Mouse (Mus musculus) embryonic facial prominence, embryonic 12.5 days (tissue): Measurements from ENCODE around the gene Psmc5. TPM values are rescaled to one million over a fixed set of nuclear protein-coding genes. Genes with fewer than 3 reads are reported as not detected.
A peak's percentile ranks its signal among the peaks of the same experiment; 100 is the strongest.
"Not testable (repeated sequence)": the region's sequence is repeated elsewhere in the genome, so short reads cannot be mapped to it uniquely, and the experiment has no call there.

ENCODE experiments used
- ATAC-seq: fragments of 200-750 bp; cut with Nextera tagmentation; 2 replicates; pipeline ENCODE4 v1.8.0; 2017; ENCODE audit not compliant: insufficient number of reproducible peaks, insufficient read depth, low FRiP score, low TSS enrichment
- H3K27ac ChIP-seq: fragments of 300-500 bp; sonication (generic); 2 replicates; pipeline ENCODE4 v1.5.1; 2016; ENCODE audit warnings: mild to moderate bottlenecking
- H3K27me3 ChIP-seq: fragments of 300-500 bp; sonication (generic); 2 replicates; pipeline ENCODE4 v1.6.1; 2016; ENCODE audit warnings: mild to moderate bottlenecking, moderate library complexity
- H3K36me3 ChIP-seq: fragments of 300-500 bp; sonication (generic); 2 replicates; pipeline ENCODE4 v1.6.1; 2016; ENCODE audit warnings: mild to moderate bottlenecking
- H3K4me1 ChIP-seq: fragments of 300-500 bp; sonication (generic); 2 replicates; pipeline ENCODE4 v1.6.1; 2016
- H3K4me2 ChIP-seq: fragments of 300-500 bp; sonication (generic); replicated peaks from 2 replicates; pipeline ENCODE4 v1.6.1; 2016; ENCODE audit warnings: mild to moderate bottlenecking, moderate library complexity
- H3K4me3 ChIP-seq: fragments of 300-500 bp; sonication (generic); 2 replicates; pipeline ENCODE4 v1.5.1; 2016; ENCODE audit warnings: mild to moderate bottlenecking
- H3K9ac ChIP-seq: fragments of 300-500 bp; sonication (generic); 2 replicates; pipeline ENCODE4 v1.6.1; 2016; ENCODE audit warnings: mild to moderate bottlenecking, moderate library complexity
- H3K9me3 ChIP-seq: fragments of 300-500 bp; sonication (generic); 2 replicates; pipeline ENCODE4 v1.6.1; 2016; ENCODE audit warnings: mild to moderate bottlenecking, moderate library complexity
- WGBS: fragments of 180-500 bp; shearing (Covaris S2); methylation state at CpG from one replicate; pipeline ENCODE4 v1.1.7; 2016; 5-methylcytosine and 5-hydroxymethylcytosine counted together
- polyA plus RNA-seq: library from polyadenylated mRNA; unstranded; fragments of >200 nt; fragmentation: Nextera tagmentation; extraction: Ambion mirVana; gene quantifications from 2 replicates; pipeline ENCODE4 v1.2.1, GENCODE M21; 2016

The Psmc5 gene
- 315 and 316 TPM in 2 replicates for polyA plus RNA-seq

- peak; percentile 82 for ATAC-seq
- no peaks in the 10 kb centered on the region for H3K27me3 ChIP-seq
- H3K27ac ChIP-seq: peak within 1 kb of the TSS; percentile 73
- peaks cover 63% of the 10 kb centered on the region for H3K36me3 ChIP-seq
- H3K9me3 ChIP-seq: no peaks in the 10 kb centered on the region
- peak within 1 kb of the TSS; percentile 80 for H3K4me3 ChIP-seq
- H3K4me2 ChIP-seq: peak within 1 kb of the TSS; percentile 96
- H3K4me1 ChIP-seq: peaks cover 17% of the 10 kb centered on the region
- H3K9ac ChIP-seq: peak within 1 kb of the TSS; percentile 86
- WGBS: under 1% methylated on average over 42 of the region's 42 CpGs
Observed at GRCm38 (mm10) chr11:106255685-106256451, at the start of gene Psmc5, which contains the start of gene Ftsj3. Psmc5 (plus strand) TSS chr11:106256154. Ftsj3 (minus strand) TSS chr11:106256079.

GRCm38 (mm10) chr11:106212771-106213170, 43.2 kb upstream of the Psmc5 start:
- WGBS: 90% methylated on average over 8 of the region's 8 CpGs
- Histone ChIP-seq H3K4me2 (no peak overlapping the region), H3K36me3 (peaks cover 51% of the 10 kb centered on the region), H3K27me3 (no peaks in the 10 kb centered on the region), H3K4me3 (no peak overlapping the region), H3K4me1 (peaks cover 12% of the 10 kb centered on the region), H3K9me3 (no peaks in the 10 kb centered on the region), H3K27ac (no peak overlapping the region), H3K9ac (no peak overlapping the region)
- ATAC-seq: no peak

- Histone ChIP-seq H3K27ac (no peak overlapping the region), H3K4me3 (peak overlapping the region; percentile 85), H3K27me3 (no peaks in the 10 kb centered on the region), H3K9me3 (no peaks in the 10 kb centered on the region), H3K4me1 (peaks cover 22% of the 10 kb centered on the region), H3K9ac (no peak overlapping the region), H3K4me2 (peak overlapping the region; percentile 75), H3K36me3 (peaks cover 34% of the 10 kb centered on the region)
- ATAC-seq: no peak
- WGBS: 87% methylated on average over 5 of the region's 5 CpGs
Observed at GRCm38 (mm10) chr11:106214856-106215255, 41.1 kb upstream of the Psmc5 start.

- 34% methylated on average over 7 of the region's 7 CpGs for WGBS
- Histone ChIP-seq H3K36me3 (peaks cover 28% of the 10 kb centered on the region), H3K27me3 (no peaks in the 10 kb centered on the region), H3K27ac (no peak overlapping the region), H3K4me1 (peaks cover 22% of the 10 kb centered on the region), H3K4me2 (peak overlapping the region; percentile 75), H3K9me3 (no peaks in the 10 kb centered on the region), H3K9ac (peak overlapping the region; percentile 89), H3K4me3 (peak overlapping the region; percentile 85)
- no peak for ATAC-seq
Observed at GRCm38 (mm10) chr11:106215450-106215859, 40.5 kb upstream of the Psmc5 start.

GRCm38 (mm10) chr11:106215927-106216729, 39.8 kb upstream of the Psmc5 start, which contains the start of gene Ccdc47:
Ccdc47 (minus strand) TSS chr11:106216344.
- Histone ChIP-seq H3K27ac (peak within 1 kb of the TSS; percentile 95), H3K4me2 (peak within 1 kb of the TSS; percentile 75), H3K27me3 (no peaks in the 10 kb centered on the region), H3K9me3 (no peaks in the 10 kb centered on the region), H3K9ac (peak within 1 kb of the TSS; percentile 89), H3K4me1 (peaks cover 22% of the 10 kb centered on the region), H3K36me3 (peaks cover 24% of the 10 kb centered on the region), H3K4me3 (peak within 1 kb of the TSS; percentile 85)
- under 1% methylated on average over 46 of the region's 46 CpGs for WGBS
- peak; percentile 99 for ATAC-seq

- ATAC-seq: peak; percentile 91
- peaks cover 16% of the 10 kb centered on the region; the same call in 1 of the 2 replicates for H3K36me3 ChIP-seq
- H3K27ac ChIP-seq: peak within 1 kb of the TSS; percentile 95
- H3K9me3 ChIP-seq: no peaks in the 10 kb centered on the region
- H3K4me3 ChIP-seq: peak within 1 kb of the TSS; percentile 85
- no peaks in the 10 kb centered on the region for H3K27me3 ChIP-seq
- H3K4me1 ChIP-seq: peaks cover 22% of the 10 kb centered on the region
- peak within 1 kb of the TSS; percentile 75 for H3K4me2 ChIP-seq
- H3K9ac ChIP-seq: peak within 1 kb of the TSS; percentile 89
- under 1% methylated on average over 70 of the region's 70 CpGs for WGBS
Observed at GRCm38 (mm10) chr11:106216730-106217490, 39.0 kb upstream of the Psmc5 start, which contains the start of gene Ddx42. Ddx42 (plus strand) TSS chr11:106216926.

GRCm38 (mm10) chr11:106220603-106221002, 35.4 kb upstream of the Psmc5 start:
- WGBS: 89% methylated on average over 3 of the region's 3 CpGs
- Histone ChIP-seq H3K9me3 (no peaks in the 10 kb centered on the region), H3K9ac (no peak overlapping the region), H3K27ac (no peak overlapping the region), H3K27me3 (no peaks in the 10 kb centered on the region), H3K4me1 (peaks cover 12% of the 10 kb centered on the region), H3K4me2 (no peak overlapping the region), H3K36me3 (peaks cover 11% of the 10 kb centered on the region), H3K4me3 (no peak overlapping the region)
- ATAC-seq: no peak

- H3K9me3 ChIP-seq, H3K4me3 ChIP-seq, H3K9ac ChIP-seq, H3K4me1 ChIP-seq, H3K4me2 ChIP-seq, H3K27ac ChIP-seq, ATAC-seq, H3K27me3 ChIP-seq: not testable (repeated sequence)
- peaks cover 70% of the 10 kb centered on the region for H3K36me3 ChIP-seq
- whole genome bisulfite sequencing: 79% methylated on average over 8 of the region's 8 CpGs
Observed at GRCm38 (mm10) chr11:106233978-106234377, 22.0 kb upstream of the Psmc5 start.

- Histone ChIP-seq H3K4me1 (no peaks in the 10 kb centered on the region), H3K27ac (no peak overlapping the region), H3K9ac (no peak overlapping the region), H3K4me2 (no peak overlapping the region), H3K9me3 (peaks cover 4% of the 10 kb centered on the region; the same call in 1 of the 2 replicates), H3K4me3 (no peak overlapping the region), H3K36me3 (peaks cover 95% of the 10 kb centered on the region), H3K27me3 (no peaks in the 10 kb centered on the region)
- 96% methylated on average over 1 of the region's 1 CpGs for WGBS
- no peak for ATAC-seq
Observed at GRCm38 (mm10) chr11:106246834-106247233, 9.1 kb upstream of the Psmc5 start.

- no peak overlapping the region for H3K9ac ChIP-seq
- H3K4me2 ChIP-seq: no peak overlapping the region
- 91% methylated on average over 7 of the region's 7 CpGs for WGBS
- no peak overlapping the region for H3K4me3 ChIP-seq
- no peak overlapping the region for H3K27ac ChIP-seq
- H3K27me3 ChIP-seq: no peaks in the 10 kb centered on the region
- no peak for ATAC-seq
- no peaks in the 10 kb centered on the region for H3K4me1 ChIP-seq
- peaks cover 4% of the 10 kb centered on the region; the same call in 1 of the 2 replicates for H3K9me3 ChIP-seq
- peaks cover 94% of the 10 kb centered on the region for H3K36me3 ChIP-seq
Observed at GRCm38 (mm10) chr11:106249326-106249725, 6.6 kb upstream of the Psmc5 start.

GRCm38 (mm10) chr11:106254767-106255166, 1.2 kb upstream of the Psmc5 start:
- Histone ChIP-seq H3K27ac (no peak overlapping the region), H3K4me3 (peak overlapping the region; percentile 80), H3K36me3 (peaks cover 68% of the 10 kb centered on the region), H3K9me3 (no peaks in the 10 kb centered on the region), H3K27me3 (no peaks in the 10 kb centered on the region), H3K9ac (peak overlapping the region; percentile 73), H3K4me2 (peak overlapping the region; percentile 96), H3K4me1 (peaks cover 17% of the 10 kb centered on the region)
- ATAC-seq: no peak
- WGBS: 21% methylated on average over 2 of the region's 2 CpGs
